Mouse (Mus musculus): Measurements from ENCODE around the gene Ism2.

The Ism2 gene

DNA sequence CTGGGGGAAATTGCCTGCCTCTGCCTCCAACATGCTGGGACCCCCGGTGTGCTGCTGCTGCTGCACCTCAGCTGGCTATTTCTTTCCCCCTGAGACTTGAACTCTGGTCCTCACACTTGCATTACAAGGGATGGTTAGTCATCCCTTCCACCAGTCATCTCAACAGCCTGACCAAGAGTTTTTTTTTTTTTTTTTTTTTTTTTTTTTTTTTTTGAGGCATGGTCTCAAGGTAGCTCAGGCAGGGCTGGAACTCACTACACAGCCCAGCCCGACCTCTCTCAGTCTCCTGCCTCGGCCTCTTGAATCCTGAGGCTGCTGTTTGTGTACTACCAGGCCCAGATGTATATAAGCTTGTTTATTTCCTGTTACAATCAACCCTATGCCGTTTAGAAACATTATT lies 15.2 kb downstream of the Ism2 start:
- WGBS = 88% methylated on average over 4 of the region's 4 CpGs

DNA sequence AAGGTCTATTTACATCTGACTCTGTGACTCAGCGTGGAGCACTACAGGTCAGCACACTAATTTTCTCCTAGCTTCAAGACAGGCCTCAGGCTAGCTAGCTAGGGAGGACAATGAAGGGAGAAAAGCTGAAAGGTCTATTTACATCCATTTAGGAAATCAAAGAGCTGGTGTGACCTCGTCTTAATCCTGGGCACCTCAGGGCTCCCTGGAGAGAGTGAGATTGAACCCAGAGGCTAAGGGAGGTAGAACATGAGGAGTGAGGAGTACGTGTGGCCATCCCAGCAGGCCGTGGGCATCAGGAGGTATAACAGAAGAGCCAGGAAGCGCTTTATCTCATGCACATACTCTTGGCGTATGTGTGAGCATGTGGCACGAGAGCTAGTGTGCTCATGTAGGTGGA lies 15.8 kb downstream of the Ism2 start:
- 86% methylated on average over 7 of the region's 7 CpGs for WGBS

GRCm38 (mm10) chr12:87282743-87283142 lies 16.8 kb downstream of the Ism2 start:
- WGBS = 96% methylated on average over 4 of the region's 4 CpGs

- 78% methylated on average over 1 of the region's 1 CpGs for WGBS
These were observed 17.7 kb downstream of the Ism2 start for GRCm38 (mm10) chr12:87281766-87282165.

GRCm38 (mm10) chr12:87279879-87280278 lies 19.6 kb downstream of the Ism2 start:
- 63% methylated on average over 14 of the region's 14 CpGs for WGBS

DNA sequence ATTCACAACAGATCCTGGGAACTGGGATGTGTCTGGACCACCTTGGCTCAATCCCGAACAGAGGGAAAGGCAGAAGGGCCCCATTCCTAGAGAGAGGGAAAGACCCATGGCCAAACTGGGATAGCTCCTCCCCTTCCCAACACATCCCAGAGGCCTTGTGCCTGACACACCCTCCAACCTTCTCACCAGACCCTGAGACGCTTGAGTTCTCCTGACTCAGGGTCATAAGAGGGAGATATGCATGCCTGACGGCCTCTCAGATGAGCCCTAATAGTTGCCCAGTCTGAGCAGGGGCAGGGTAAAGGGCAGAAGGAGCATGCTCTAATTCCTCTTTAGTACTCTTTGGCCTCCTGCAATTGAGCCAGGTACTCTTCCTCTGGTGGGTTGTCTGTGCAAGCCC lies 20.2 kb downstream of the Ism2 start:
- 81% methylated on average over 3 of the region's 3 CpGs for WGBS

DNA sequence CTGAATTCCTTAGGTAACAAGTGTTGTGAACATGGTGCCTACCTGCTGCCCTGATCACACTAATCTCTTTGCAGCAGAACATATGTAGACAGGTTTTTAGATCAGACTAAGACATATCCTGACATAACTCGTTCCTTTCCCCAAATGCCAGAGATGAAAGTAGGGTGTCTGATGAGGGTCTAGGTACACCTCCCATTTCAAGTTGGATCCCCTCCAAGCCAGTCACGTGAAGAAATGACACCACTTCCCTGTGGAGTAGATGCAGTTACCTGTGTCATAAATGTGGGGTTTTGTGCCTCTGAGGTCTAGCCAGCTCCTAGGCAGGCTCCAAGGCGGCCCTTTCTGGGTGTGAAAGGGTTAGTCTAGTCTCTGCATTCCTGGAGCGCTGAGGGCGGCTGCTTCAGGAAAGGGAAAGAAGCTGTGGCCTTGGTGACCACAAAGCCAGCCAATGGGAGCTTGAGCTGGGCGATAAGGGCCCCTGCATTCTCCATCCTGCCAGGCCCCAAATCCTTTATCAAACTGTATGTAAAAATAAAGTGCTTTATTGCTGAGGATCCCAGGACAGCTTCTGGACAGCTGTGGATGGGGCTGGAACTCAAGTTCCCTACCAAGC lies 21.3 kb downstream of the Ism2 start:
- 53% methylated on average over 6 of the region's 6 CpGs for WGBS

- WGBS = 89% methylated on average over 4 of the region's 4 CpGs
These were observed 22.3 kb downstream of the Ism2 start for GRCm38 (mm10) chr12:87277251-87277650.

DNA sequence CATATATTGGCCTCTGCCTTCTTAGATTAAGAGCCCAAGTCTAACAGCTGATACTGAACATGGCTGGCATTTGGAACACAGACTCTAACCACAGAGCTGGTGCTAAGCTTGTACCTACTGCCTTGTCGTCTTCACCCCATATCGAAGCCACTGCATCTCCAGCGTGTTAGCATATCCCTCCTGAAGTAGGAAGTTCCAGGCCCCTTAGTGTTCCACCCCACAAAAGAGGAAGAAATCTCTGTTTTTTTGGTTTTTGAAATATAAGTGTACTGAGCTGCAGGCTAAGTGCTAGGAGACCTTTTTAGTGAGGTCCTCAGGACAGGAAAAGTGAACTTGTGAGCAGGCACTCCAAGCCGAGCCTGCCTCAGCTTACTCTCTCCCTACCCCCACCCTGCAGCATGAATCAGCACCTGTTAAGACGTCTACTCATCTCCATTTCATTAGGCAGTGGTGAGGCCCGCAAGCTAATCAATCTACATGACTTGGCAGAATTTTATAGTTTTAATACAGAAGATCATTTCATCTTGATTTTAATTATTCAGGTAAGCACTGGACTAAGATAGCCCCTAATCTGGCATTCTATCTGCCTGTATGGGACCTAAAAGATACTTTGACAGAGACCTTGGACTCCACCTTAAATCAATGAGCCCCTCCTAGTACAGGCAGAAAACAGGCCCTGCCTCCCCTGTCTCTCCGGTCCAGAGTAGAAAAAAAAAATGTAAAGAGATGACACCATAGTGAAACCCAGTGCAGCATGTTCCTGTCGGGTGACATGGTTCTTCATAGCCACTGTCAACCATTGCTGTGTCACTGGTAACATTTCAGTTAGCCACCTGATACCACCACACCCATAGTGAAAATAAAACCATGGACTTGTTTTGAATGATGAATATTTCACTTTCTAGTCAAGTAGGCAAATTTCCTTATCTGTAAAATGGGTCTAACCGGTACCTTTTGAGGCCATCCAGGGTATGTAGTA lies 24.4 kb downstream of the Ism2 start:
- 86% methylated on average over 9 of the region's 9 CpGs for WGBS

DNA sequence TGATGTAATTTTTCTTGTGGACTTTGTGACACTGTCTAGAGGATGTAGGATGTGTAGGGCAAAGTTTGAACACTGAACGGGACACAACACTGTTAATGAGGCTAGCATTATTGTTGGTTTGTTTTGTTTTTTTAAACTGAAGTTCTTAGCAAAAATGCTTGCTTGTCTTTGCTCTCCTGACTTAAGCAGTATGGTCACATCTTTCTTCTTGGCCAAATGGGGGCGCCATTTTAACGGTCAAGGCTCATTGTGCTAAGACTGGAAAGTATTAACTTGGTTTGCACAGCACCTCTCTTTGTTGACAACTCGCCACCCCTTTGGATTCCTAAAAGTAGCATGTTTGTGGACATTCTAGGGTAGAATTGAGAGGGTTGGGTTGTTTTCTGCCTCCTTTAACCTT lies 31.8 kb downstream of the Ism2 start:
- WGBS = 11% methylated on average over 4 of the region's 4 CpGs

DNA sequence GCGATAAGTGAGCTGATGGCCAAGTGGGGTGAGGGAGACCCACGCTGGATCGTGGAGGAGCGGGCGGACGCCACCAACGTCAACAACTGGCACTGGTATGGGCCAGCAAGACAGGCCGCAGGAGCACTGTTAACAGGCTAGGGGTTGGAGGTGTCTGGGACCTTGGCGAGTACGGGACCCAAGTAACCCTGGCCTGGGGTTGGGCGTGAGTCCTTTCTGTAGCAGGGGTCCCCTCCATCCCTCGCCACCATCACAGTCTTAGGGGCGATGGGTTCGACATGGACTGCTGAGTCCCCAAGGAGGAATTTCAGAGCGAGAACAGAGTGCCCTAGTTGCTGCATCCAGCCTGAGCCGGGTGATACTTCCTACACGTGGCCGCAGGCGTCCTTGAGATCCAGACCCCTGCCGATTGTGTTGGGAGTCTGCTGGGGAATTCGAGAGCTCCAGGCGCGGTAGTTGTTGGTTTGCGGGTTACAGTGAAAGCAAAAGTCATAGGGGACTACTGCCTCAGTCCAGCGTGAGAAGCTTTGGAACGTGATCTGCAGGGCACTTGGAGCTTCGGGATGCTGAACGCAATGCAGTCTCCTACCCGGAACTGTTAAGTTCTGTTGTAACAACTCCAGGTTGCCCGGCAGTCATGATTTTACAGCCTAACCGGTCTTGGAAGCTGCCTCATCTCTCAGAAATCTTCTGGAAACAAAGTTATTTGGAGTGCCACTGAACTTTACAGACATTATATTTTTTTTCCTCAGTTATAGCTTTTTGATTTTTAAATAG lies 32.5 kb downstream of the Ism2 start:
- WGBS = under 1% methylated on average over 31 of the region's 31 CpGs

DNA sequence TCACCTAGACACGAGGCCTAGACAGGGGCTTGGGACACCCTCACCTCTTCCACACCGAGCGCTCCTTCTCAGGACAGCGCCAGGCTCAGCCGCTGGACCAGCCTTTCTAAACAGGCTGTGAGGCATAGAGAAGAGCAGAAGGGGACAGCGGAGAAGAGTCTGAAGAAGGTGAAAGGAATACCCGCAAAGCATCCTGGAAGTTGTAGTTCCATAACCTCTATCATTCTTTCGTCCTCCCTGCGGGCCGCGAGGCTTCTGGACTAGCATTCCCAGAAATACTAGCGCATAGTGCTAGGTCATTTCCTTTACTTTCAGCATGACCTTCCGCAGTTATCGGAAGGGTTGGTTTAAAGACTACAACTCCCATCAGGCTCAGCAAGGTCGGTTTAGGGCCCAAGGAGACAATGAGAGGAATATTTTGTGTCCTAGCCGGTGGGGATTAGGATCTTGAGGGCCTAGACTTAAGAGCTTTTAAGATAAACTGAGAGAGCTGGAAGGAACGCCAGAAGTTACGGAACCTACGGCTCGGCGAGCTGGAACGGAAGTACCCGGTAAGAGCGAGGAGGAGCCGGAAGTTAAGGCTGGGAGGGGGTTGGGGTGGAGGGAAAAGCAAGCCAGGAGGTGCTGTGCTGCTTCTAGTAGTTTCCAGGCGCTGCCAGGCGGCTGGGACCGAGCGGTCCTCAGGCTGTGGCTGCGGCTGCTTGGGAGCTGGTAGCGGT lies 33.2 kb downstream of the Ism2 start, which contains the start of the genes Vipas39 and Ahsa1:
Gene Vipas39 (minus strand): TSS at position 149 of the 719 bp plus-strand sequence.
Gene Ahsa1 (plus strand): TSS at position 372 of the 719 bp plus-strand sequence.
- under 1% methylated on average over 31 of the region's 31 CpGs for WGBS

GRCm38 (mm10) chr12:87265444-87265843 lies 34.1 kb downstream of the Ism2 start:
- 14% methylated on average over 11 of the region's 11 CpGs for WGBS

GRCm38 (mm10) chr12:87260562-87260961 lies 38.9 kb downstream of the Ism2 start:
- 90% methylated on average over 8 of the region's 8 CpGs for WGBS

DNA sequence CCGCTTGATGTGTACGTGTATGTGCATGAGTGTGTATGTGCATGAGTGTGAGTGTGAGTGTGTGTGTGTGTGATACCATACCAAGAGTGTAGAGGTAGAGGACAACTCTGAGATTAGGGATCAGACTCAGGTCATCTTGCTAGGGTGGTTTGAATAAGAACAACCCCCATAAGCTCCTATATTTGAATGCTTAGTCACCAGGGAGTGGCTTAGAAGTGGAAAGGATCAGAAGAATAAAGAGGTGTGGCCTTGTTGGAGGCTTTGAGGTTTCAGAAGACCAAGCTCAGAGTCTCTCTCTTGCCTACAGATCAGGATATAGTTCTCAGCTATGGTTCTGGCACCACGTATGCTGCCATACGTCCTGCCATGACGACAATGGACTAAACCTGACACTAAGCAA lies 42.9 kb downstream of the Ism2 start:
- 92% methylated on average over 5 of the region's 5 CpGs for WGBS

- 86% methylated on average over 6 of the region's 6 CpGs for WGBS
These were observed 45.6 kb downstream of the Ism2 start for GRCm38 (mm10) chr12:87253878-87254277.

DNA sequence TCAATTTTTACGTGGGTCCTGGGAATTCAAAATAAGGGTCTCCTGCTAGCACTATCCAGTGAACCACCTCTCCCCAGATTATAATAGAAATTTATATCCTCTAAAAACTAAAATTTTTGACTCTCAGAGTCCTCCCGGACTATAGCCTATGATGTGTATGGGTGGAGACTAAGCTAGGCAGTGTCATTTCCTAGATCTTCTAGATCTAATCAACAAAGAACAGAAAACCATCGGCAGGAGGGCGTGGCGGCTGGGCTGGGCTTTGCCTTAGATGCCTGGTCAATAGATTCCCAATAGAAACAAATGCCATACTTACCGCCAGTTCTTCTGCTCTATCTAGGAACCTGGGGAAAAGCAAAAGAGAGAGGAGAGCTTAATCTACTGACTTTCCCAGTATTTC lies 49.3 kb downstream of the Ism2 start:
- WGBS = 92% methylated on average over 6 of the region's 6 CpGs

DNA sequence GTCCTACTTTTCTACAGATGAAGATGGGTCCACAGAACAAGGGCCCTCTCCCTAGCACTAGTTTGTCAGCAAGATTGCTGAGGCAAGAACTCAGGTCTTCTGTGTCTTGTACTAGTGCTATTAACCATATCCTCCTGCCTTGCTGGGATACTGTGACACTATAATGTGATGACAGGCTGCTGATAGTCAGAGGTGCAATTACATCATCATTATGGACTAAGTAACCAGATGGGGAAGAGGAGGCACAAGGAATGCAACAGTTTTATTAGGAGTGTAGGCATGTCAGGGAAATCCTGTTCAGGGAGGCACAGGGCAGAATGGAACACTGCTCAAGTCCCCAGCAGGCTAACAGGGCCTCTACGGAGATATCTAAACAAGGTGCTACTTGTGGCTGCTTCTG lies 60.9 kb downstream of the Ism2 start, which contains the start of gene Noxred1:
Gene Noxred1 (minus strand): TSS at position 101 of the 400 bp plus-strand sequence.
- 82% methylated on average over 1 of the region's 1 CpGs for WGBS

DNA sequence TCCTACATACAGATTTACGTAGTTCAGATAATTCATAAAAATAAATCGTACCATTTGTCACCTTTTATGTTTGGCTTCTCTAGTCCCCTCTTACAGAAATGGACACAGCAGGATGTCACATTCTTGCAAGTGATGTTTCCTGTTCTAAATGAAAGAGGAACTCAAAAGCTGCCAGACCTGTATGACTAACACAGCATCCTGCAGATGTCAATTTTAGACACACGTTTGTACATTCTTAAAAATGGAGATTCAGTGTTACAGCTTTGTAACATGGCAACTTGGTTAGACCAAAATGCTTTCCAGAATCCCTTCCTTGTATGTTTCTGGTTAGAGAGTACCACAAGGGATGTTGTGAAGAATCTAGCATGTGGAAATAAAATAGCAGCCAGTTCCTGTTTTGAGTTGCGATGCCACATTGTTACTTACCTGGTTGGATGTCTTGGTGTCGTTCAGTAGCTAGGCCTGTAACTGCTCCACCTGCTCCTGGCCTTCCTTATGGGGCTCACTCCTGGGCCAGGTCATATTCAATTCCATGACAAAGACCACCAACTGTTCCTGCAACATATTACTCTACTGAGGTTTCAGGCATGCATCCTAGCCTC lies 62.5 kb downstream of the Ism2 start:
- 54% methylated on average over 5 of the region's 5 CpGs for WGBS

- WGBS = 97% methylated on average over 2 of the region's 2 CpGs
These were observed 69.9 kb downstream of the Ism2 start for GRCm38 (mm10) chr12:87229633-87230032.
